Mouse (Mus musculus) cerebellum, adult 2 months (tissue): ENCODE measurements at regions not wholly inside any gene's neighbourhood (a gene's known extent, or its start where the extent isn't known, plus 50 kb on each side); places are given as distances from the start of the nearest gene placed in this dataset.

Experiments used
- CTCF ChIP-seq: fragments of 200-500 bp; IDR thresholded peaks from 2 replicates; pipeline ENCODE4 v1.5.1; 2011; ENCODE audit warnings: low read depth, mild to moderate bottlenecking, control low read depth, low read length, moderate library complexity, borderline replicate concordance; ENCODE audit not compliant: insufficient read depth
- POLR2A ChIP-seq: fragments of 200-500 bp; IDR thresholded peaks from 2 replicates; pipeline ENCODE4 v1.6.1; 2011; ENCODE audit warnings: low read length, control low read depth, borderline replicate concordance; ENCODE audit not compliant: insufficient read depth

- TF ChIP-seq CTCF (no peak), POLR2A (no peak)
These were observed 204.0 kb downstream of the Parm1 start for GRCm38 (mm10) chr5:91721231-91722096.
